Mouse (Mus musculus) CH12.LX (cell line): ENCODE data around the gene Cmbl. TPM values are rescaled to one million over a fixed set of nuclear protein-coding genes. Genes with fewer than 3 reads are reported as not detected.

Experiments
- DNase-seq: peaks from one replicate; pipeline ENCODE4 v3.0.0-alpha.2; 2013; ENCODE audit errors: extremely low read depth
- H3K27ac ChIP-seq: 2 replicates; pipeline ENCODE4 v1.5.1; 2012; ENCODE audit warnings: low read depth, mild to moderate bottlenecking, control low read depth, moderate library complexity; ENCODE audit not compliant: insufficient read depth
- H3K27me3 ChIP-seq: replicated peaks from 2 replicates; pipeline ENCODE3; 2012; ENCODE audit warnings: inconsistent platforms
- H3K36me3 ChIP-seq, 2 experiments: replicated peaks in 1 of 2; 2 replicates each; pipeline versions ENCODE3 to v1.6.1; 2012; ENCODE audit warnings: inconsistent platforms in 1 of 2, low read length in 1 of 2, mild to moderate bottlenecking in 1 of 2, mixed read lengths in 1 of 2, moderate library complexity in 1 of 2; ENCODE audit not compliant: control insufficient read depth in 1 of 2, insufficient read depth in 1 of 2
- H3K4me1 ChIP-seq, 2 experiments: 2 replicates each; pipeline ENCODE4 v1.6.1; 2012; ENCODE audit warnings: inconsistent platforms in 1 of 2, moderate library complexity in 1 of 2; ENCODE audit not compliant: insufficient read depth in 2 of 2, control insufficient read depth in 1 of 2
- H3K4me2 ChIP-seq: 2 replicates; pipeline ENCODE4 v1.6.1; 2012; ENCODE audit warnings: low read depth, mild to moderate bottlenecking, control low read depth; ENCODE audit not compliant: poor library complexity, insufficient read depth, severe bottlenecking
- H3K4me3 ChIP-seq, 3 experiments: fragments of 150-350 bp in 1 of 3; sonication (generic) in 1 of 3; replicated peaks in 1 of 3; 2 replicates each; pipeline versions ENCODE3 to v1.5.1; 2011 to 2012; ENCODE audit warnings: low read depth in 2 of 3, low read length in 2 of 3, mild to moderate bottlenecking in 2 of 3, moderate library complexity in 2 of 3, control low read depth in 1 of 3, improper control_type of control experiment in 1 of 3, inconsistent platforms in 1 of 3, mixed read lengths in 1 of 3; ENCODE audit not compliant: poor library complexity in 1 of 3
- H3K79me2 ChIP-seq: replicated peaks from 2 replicates; pipeline ENCODE4 v1.6.1; 2012; ENCODE audit warnings: mild to moderate bottlenecking, moderate library complexity; ENCODE audit not compliant: control insufficient read depth, poor library complexity, insufficient read depth, severe bottlenecking; ENCODE audit errors: extremely low read depth
- H3K9ac ChIP-seq: 2 replicates; pipeline ENCODE4 v1.6.1; 2012; ENCODE audit warnings: low read depth, mild to moderate bottlenecking, control low read depth, moderate library complexity; ENCODE audit not compliant: insufficient read depth
- H3K9me3 ChIP-seq: replicated peaks from 2 replicates; pipeline ENCODE3; 2012; ENCODE audit warnings: low read length, inconsistent platforms, mixed read lengths
- BHLHE40 ChIP-seq: IDR thresholded peaks from 2 replicates; pipeline ENCODE4 v1.6.1; 2011; ENCODE audit warnings: mild to moderate bottlenecking, low read depth, low read length, improper control_type of control experiment
- E2F4 ChIP-seq: IDR thresholded peaks from 2 replicates; pipeline ENCODE4 v1.6.1; 2011; ENCODE audit warnings: low read depth, low read length, improper control_type of control experiment; ENCODE audit not compliant: insufficient replicate concordance
- ELF1 ChIP-seq: IDR thresholded peaks from 2 replicates; pipeline ENCODE4 v1.6.1; 2014; ENCODE audit warnings: low read depth, mild to moderate bottlenecking, inconsistent platforms, low read length, improper control_type of control experiment
- GABPA ChIP-seq: IDR thresholded peaks from 2 replicates; pipeline ENCODE4 v1.6.1; 2012; ENCODE audit warnings: low read depth, low read length, improper control_type of control experiment, inconsistent platforms; ENCODE audit not compliant: insufficient replicate concordance
- IRF4 ChIP-seq: IDR thresholded peaks from 2 replicates; pipeline ENCODE4 v1.6.1; 2014; ENCODE audit warnings: low read depth, mild to moderate bottlenecking, inconsistent platforms, low read length, improper control_type of control experiment
- KAT2A ChIP-seq: IDR thresholded peaks from 2 replicates; pipeline ENCODE4 v1.6.1; 2012; ENCODE audit warnings: low read length, improper control_type of control experiment, inconsistent platforms; ENCODE audit not compliant: insufficient replicate concordance
- MAFK ChIP-seq: IDR thresholded peaks from 2 replicates; pipeline ENCODE4 v1.6.1; 2011; ENCODE audit warnings: low read length, improper control_type of control experiment; ENCODE audit not compliant: insufficient replicate concordance
- MAZ ChIP-seq: IDR thresholded peaks from 2 replicates; pipeline ENCODE4 v1.6.1; 2012; ENCODE audit warnings: low read depth, mild to moderate bottlenecking, inconsistent platforms, low read length, improper control_type of control experiment, moderate library complexity
- MXI1 ChIP-seq: IDR thresholded peaks from 2 replicates; pipeline ENCODE4 v1.6.1; 2011; ENCODE audit warnings: mild to moderate bottlenecking, low read depth, low read length, improper control_type of control experiment
- MYC ChIP-seq: IDR thresholded peaks from 2 replicates; pipeline ENCODE4 v1.6.1; 2011; ENCODE audit warnings: low read depth, mild to moderate bottlenecking, improper control_type of control experiment, low read length
- NELFE ChIP-seq: IDR thresholded peaks from 2 replicates; pipeline ENCODE4 v1.6.1; 2011; ENCODE audit warnings: low read depth, low read length, improper control_type of control experiment
- NRF1 ChIP-seq: IDR thresholded peaks from 2 replicates; pipeline ENCODE4 v1.6.1; 2014; ENCODE audit warnings: low read depth, mild to moderate bottlenecking, inconsistent platforms, low read length, improper control_type of control experiment, moderate library complexity
- SMC3 ChIP-seq: IDR thresholded peaks from 2 replicates; pipeline ENCODE4 v1.6.1; 2011; ENCODE audit warnings: low read depth, low read length, improper control_type of control experiment
- TBP ChIP-seq: conservative IDR thresholded peaks from 2 replicates; pipeline ENCODE4 v1.6.1; 2011; ENCODE audit warnings: low read depth, low read length, improper control_type of control experiment
- TCF12 ChIP-seq: IDR thresholded peaks from 2 replicates; pipeline ENCODE4 v1.6.1; 2014; ENCODE audit warnings: low read depth, mild to moderate bottlenecking, inconsistent platforms, low read length, improper control_type of control experiment
- USF1 ChIP-seq: IDR thresholded peaks from 2 replicates; pipeline ENCODE4 v1.6.1; 2014; ENCODE audit warnings: low read depth, mild to moderate bottlenecking, inconsistent platforms, low read length, improper control_type of control experiment
- ZKSCAN1 ChIP-seq: IDR thresholded peaks from 2 replicates; pipeline ENCODE4 v1.6.1; 2012; ENCODE audit warnings: low read depth, inconsistent platforms, low read length, improper control_type of control experiment, borderline replicate concordance
- ZMIZ1 ChIP-seq: IDR thresholded peaks from 2 replicates; pipeline ENCODE4 v1.6.1; 2012; ENCODE audit warnings: low read depth, mild to moderate bottlenecking, inconsistent platforms, low read length, improper control_type of control experiment
- dilution Hi-C: fragments of 300-500 bp; cut with MboI; formaldehyde crosslinking; loops from 2 replicates; pipeline ENCODE4 v1.14.3; 2020; ENCODE audit warnings: low sequenced_read_pairs; ENCODE audit not compliant: extremely low pct_unique_long_range_greater_than_20kb, extremely low pct_ligation_motif_present
- in situ Hi-C: fragments of 300-500 bp; cut with MboI; formaldehyde crosslinking; loops from 3 replicates; pipeline ENCODE4 v1.14.3; 2019; ENCODE audit warnings: low sequenced_read_pairs, low pct_ligation_motif_present, low pct_unique_long_range_greater_than_20kb, mixed read lengths
- polyA plus RNA-seq: library from polyadenylated mRNA; unstranded; fragments of >175 nt; gene quantifications from 2 replicates; pipeline ENCODE4 v1.2.1, GENCODE M21; 2012; ENCODE audit warnings: low read depth; ENCODE audit not compliant: insufficient read length
- total RNA-seq, 2 experiments: library from RNA; depleted of rRNA; stranded (reverse); fragments of 300-350 nt in 1 of 2; fragments of >200 nt in 1 of 2; gene quantifications; 2 replicates each; pipeline ENCODE4 v1.2.3; 2012 to 2014

The Cmbl gene
- total and polyA plus RNA-seq, 3 experiments, result 0.27 TPM; not detected in 2

- Histone ChIP-seq H3K9me3 (no peaks in the 10 kb centered on the region), H3K9ac (no peak overlapping the region), H3K79me2 (no peaks in the 10 kb centered on the region), H3K4me1 (peaks cover 0 to 22% of the 10 kb centered on the region in 2 experiments; a peak in 2 of 4 replicates), H3K27ac (no peak overlapping the region)
- DNase-seq, result no peak
- dilution Hi-C loops, result no loop called here
- TF ChIP-seq ZKSCAN1 (no peak), ELF1 (no peak), MAFK (no peak), USF1 (no peak), MAZ (no peak), GABPA (no peak), ZMIZ1 (no peak), MXI1 (no peak), MYC (no peak)
- TF ChIP-seq, all 38 proteins: peak for 0
- no peak overlapping the region for H3K4me2 ChIP-seq
- H3K4me3 ChIP-seq, result no peak overlapping the region
- H3K36me3 ChIP-seq, result no peaks in the 10 kb centered on the region
- in situ Hi-C loops, result no loop called here
- H3K27me3 ChIP-seq, result no peaks in the 10 kb centered on the region
Measured at GRCm38 (mm10) chr15:31573287-31573686, 8.1 kb downstream of the Cmbl start.

- DNase-seq, result no peak
- H3K4me2 ChIP-seq, result no peak overlapping the region
- H3K9ac ChIP-seq, result no peak overlapping the region
- H3K36me3 ChIP-seq, result no peaks in the 10 kb centered on the region
- H3K27ac ChIP-seq, result no peak overlapping the region
- no peaks in the 10 kb centered on the region for H3K79me2 ChIP-seq
- in situ Hi-C loops (no loop called here), dilution Hi-C loops (no loop called here)
- peaks cover 0 to 22% of the 10 kb centered on the region in 2 experiments; a peak in 2 of 4 replicates for H3K4me1 ChIP-seq
- no peak overlapping the region for H3K4me3 ChIP-seq
- TF ChIP-seq E2F4 (no peak), IRF4 (no peak), NRF1 (no peak), NELFE (no peak), ZMIZ1 (no peak), TBP (no peak), BHLHE40 (no peak), KAT2A (no peak), TCF12 (no peak), SMC3 (no peak)
- no peaks in the 10 kb centered on the region for H3K27me3 ChIP-seq
- no peaks in the 10 kb centered on the region for H3K9me3 ChIP-seq
Measured at GRCm38 (mm10) chr15:31573692-31574091, 8.5 kb downstream of the Cmbl start.
